Mouse (Mus musculus) CD8-positive naive resting alpha-beta T cell, adult 2 months (primary cell): ENCODE measurements around the gene Pou3f1.
A peak's percentile ranks its signal among the peaks of the same experiment; 100 is the strongest.
"Not testable (repeated sequence)": the region's sequence is repeated elsewhere in the genome, so short reads cannot be mapped to it uniquely, and the experiment has no call there.

Source experiments
- DNase-seq, 2 experiments: peaks; one replicate each; pipeline ENCODE4 v3.0.0; 2022; ENCODE audit warnings: low read depth in 2 of 2, low spot score in 2 of 2

Gene Pou3f1

GRCm38 (mm10) chr4:124685897-124686402 lies 29.3 kb downstream of the Pou3f1 start:
- DNase-seq: no peak

GRCm38 (mm10) chr4:124691455-124691854 lies 34.8 kb downstream of the Pou3f1 start:
- no peak for DNase-seq

DNA sequence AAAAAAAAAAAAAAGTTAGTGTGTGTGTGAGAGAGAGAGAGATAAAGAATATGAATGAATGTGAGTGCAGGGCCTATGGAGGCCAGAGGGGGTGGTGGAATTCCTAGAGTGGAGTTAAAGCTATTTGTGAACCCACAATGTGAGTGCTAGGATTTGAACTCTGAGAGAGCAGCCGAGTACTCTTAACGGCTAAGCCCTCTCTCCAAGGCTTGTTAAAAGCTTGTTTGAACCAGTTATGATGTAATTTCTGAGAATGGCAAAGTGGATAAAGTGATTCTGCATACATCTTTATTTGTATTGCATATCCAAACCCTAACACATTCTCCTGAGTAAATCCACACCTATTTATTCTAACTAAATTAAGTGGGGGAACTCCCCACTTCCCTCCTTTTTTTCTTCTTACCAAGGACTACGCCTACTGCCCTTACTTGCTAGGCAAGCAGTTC lies 35.8 kb downstream of the Pou3f1 start:
- DNase-seq: no peak

GRCm38 (mm10) chr4:124693135-124693894 lies 36.7 kb downstream of the Pou3f1 start, which contains the start of gene Utp11:
Gene Utp11, minus strand, starts transcription at chr4:124693600.
- DNase-seq: peak; percentile 77 to 80

DNA sequence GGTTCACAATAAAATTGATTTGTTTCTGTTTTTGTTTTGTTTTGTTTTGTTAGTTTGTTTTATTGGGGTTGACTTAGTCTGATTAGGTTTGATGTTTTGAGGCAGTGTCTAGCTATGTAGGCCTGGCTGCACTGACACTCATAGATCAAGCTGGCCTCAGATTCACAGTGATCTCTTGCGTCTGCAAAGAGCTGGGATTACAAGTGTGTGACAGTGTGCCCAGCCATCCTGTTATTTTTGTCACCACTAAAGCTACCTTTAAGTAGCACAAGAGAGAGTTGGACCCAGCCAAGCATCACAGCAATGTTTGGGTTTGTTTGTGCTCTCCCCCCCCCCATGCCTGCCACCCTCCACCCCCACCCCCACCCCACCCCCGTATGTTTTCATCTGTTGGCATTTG lies 38.0 kb downstream of the Pou3f1 start:
- no peak for DNase-seq

- no peak for DNase-seq
These were observed 39.3 kb downstream of the Pou3f1 start for GRCm38 (mm10) chr4:124695786-124696516.

DNA sequence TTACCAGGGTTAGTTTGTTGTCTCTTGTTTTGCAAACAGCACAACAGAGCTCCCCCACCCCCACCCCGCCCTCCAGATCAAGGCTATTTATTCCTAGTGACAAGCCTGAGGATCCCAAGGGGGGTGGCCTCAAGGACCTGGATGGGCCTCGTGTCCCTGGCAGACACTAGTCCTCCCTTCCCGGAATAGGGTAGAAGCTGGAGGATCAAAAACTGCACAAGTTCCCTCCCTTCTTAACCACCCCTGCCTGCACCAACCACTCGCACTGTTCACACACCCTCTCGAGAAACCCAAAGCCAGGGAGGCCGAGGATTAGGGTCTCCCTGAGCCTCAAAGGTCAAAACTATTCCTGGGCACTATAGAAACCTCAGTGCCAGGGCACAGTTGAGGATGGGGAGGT lies 43.2 kb downstream of the Pou3f1 start:
- DNase-seq: no peak

DNA sequence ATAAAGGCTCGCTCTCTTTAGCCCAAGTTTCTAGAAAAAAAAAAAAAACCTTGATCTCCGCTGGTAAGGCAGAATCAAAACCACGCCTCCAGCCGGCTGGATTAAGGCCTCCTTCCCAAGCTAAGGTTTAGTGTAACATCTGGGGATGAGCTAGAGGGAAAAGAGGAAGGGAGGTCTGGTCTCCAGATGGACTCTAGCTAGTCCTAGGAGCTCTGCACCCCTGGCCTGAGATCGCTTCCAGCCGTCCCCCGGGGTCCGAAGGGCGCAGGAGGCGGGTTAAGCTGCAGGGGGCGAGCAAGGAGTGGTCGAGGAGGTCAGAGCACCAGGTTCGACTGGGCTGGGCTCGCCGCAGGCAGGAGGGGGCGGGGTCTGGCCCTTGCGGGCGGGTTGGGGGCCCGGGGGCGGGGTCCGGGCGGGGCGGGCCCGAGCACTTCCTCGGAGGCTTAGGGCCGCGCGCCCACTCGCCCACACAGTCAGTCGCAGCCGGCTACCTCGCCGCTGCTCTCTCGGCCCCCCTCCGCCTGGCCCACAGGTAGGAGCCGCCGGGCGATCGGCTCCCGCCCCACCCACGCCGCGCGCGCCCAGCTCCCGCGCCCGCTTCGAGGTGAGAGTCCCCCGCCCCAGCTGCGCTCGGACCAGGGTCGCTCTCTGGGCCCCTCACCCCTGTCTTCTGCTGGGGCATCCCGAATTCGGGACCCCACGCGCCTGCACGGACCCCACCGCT lies 43.8 kb downstream of the Pou3f1 start, which contains the start of gene Fhl3:
Gene Fhl3 (plus strand): TSS at position 454 of the 724 bp plus-strand sequence.
- peak; percentile 21 to 24 for DNase-seq

GRCm38 (mm10) chr4:124701052-124701845 lies 44.6 kb downstream of the Pou3f1 start:
- no peak for DNase-seq

DNA sequence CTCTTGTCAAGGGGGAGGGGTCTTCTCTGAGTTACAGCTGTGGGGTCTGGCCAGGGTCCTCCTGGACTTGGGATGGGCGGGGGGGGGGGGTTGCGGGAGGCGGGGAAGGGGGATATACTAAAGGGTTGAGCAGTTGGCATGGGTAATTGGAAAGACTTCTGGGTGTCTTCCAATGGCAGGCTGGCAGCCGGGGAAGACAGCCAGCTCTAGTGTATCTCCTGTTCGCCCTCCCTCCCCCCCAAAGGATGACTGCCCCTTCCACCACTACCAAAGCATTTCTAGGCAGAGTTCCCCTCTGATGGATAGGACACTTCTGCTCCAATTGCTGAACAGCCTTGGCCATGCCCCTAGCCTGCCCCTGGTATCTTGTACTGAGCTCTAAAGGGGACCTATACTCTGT lies 45.3 kb downstream of the Pou3f1 start:
- DNase-seq: no peak

GRCm38 (mm10) chr4:124703406-124703805 lies 46.8 kb downstream of the Pou3f1 start:
- no peak for DNase-seq

- DNase-seq: peak; percentile 34 to 44
These were observed 47.5 kb downstream of the Pou3f1 start for GRCm38 (mm10) chr4:124703881-124704796.

DNA sequence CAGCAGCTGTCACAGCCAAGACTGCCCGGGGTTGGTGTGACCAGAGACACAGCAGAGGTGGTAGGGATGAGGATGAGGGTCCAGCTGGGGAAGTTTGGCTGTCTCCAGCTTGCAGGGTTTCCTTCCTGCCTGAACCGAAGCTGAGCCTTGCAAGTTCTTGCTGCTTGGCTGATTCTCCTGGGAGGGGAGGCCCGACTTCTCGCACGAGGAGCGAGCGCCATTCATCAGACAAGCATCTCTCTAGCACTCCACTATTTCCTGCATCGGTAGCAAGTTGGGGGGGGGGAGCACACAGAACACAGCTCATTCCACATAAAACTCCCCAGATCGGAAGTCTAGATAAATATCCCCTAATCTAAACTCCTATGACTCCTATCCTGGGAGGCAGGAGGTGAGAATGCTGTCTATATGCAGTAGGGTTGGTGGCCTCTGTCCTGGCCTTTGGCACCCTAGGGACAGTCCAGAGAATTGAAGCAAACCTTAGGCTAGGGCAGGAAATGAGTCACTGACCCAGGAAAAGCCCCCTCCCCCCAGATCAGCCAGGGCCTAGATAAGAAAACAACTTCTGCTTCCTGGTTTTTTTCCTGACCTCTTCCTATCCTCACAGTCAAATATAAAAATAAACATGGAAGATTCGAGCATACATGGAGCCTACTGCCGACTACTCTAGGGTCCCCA lies 48.3 kb downstream of the Pou3f1 start:
- no peak for DNase-seq

DNA sequence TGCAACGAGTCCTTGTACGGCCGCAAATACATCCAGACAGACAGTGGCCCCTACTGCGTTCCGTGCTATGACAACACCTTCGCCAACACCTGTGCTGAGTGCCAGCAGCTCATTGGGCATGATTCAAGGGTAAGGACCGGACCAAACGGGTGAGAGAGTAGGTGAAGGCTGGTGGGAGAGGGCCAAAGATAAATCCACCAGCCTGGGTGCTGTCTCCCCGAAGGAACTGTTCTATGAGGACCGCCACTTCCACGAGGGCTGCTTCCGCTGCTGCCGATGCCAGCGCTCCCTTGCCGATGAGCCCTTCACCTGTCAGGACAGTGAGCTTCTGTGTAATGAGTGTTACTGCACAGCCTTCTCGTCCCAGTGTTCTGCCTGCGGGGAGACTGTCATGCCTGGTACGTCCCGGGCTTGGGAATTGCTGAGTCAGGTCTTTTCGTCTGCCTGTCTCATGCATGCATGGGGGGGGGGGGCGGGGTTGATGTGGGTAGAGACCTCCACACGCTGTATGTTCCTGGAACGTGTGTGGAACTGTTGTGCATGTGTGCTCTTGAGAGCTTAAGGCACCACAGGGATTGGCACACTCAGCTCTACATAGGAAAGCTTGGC lies 49.2 kb downstream of the Pou3f1 start:
- no peak for DNase-seq

DNA sequence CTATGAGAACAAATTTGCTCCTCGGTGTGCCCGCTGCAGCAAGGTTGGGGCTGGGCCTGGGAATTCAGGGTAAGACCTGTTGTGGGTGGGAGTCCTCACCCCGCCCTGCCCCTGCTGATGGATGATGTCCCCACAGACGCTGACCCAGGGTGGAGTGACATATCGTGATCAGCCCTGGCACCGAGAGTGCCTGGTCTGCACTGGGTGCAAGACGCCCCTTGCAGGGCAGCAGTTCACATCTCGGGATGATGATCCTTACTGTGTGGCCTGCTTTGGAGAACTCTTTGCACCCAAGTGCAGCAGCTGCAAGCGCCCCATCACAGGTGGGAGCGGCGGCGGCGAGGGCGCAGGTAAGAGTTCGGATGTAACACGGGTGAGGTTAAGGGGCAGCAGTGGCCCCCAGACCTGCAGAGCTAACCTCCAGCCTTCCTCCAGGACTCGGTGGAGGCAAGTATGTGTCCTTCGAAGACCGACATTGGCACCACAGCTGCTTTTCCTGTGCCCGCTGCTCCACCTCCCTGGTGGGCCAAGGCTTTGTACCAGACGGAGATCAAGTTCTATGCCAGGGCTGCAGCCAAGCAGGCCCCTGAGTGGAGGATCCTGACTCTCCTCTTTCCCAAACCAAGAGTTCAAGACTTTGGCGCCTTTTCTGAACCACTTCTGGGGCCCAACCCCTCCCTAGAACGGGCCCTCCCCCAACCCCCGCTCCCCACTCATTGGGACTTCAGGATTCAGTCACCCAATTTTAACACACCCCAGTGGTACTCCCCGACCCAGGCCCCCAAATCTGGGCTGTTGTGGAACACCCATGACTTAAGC lies 51.0 kb downstream of the Pou3f1 start:
- not testable (repeated sequence) for DNase-seq

DNA sequence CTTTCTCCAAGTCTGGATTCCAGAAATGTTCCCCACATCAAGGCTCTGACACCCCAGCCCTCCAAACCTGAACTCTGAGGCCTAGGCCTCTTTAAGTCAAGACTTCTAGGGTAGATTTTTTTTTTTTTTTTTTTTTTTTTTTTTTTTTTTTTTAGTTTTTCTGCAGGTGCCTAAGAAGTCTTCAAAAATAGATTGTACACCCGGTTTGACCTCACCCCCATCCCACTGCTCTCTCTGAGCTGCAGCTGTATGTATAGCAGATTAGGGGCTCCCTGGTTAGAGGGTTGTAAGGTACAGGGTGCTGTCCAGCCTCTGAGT lies 51.6 kb downstream of the Pou3f1 start:
- not testable (repeated sequence) for DNase-seq

DNA sequence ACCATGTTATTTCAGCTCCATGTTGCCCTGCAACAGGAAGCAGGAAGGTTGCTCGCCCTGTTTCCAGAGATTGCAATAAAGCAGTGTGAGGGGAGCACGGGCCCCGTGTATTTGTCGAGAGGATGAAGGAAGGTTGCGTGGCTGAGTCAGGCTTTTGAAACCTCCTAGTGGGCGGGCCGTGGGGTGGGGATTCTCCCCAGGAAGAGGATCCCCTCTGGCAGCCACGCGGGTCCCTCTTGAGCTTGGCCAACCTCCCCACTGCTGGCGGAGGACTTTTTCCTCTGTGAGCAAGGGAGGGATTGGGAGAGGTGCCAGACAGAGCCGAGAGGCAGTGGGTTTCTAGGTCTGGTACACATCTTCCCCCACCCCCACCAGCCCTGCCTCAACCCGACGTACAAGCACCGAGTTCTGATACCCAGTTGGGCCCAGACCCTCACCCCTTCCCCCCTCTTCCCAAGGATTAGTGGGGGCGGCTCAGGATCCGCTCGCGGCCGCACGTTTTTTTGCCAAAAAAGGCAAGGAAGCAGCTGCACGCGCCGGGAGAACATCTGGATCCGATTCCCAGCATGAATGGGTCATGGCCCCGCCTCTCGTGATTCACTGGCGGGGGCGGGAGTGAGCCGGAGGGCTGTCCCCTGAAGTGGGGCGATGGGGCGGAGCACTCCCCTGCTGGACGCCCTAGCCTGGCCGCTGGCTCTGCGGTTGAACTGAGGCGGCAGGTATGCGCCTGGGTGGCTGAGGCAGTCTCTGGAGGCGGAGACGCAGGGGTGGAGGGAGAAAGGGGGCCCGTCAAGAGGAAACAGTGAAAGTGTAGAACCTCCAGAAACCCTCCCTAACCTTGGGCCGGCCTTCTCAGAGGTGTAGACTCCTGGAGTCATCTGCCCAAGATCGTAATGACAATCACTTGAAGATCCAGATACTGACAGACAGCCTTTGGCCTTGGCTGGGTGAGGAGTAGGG lies 52.2 kb downstream of the Pou3f1 start:
- peak; percentile 32 to 41 for DNase-seq
